ENCODE assay signal across 10 mouse cellular contexts in the genomic region with DNA sequence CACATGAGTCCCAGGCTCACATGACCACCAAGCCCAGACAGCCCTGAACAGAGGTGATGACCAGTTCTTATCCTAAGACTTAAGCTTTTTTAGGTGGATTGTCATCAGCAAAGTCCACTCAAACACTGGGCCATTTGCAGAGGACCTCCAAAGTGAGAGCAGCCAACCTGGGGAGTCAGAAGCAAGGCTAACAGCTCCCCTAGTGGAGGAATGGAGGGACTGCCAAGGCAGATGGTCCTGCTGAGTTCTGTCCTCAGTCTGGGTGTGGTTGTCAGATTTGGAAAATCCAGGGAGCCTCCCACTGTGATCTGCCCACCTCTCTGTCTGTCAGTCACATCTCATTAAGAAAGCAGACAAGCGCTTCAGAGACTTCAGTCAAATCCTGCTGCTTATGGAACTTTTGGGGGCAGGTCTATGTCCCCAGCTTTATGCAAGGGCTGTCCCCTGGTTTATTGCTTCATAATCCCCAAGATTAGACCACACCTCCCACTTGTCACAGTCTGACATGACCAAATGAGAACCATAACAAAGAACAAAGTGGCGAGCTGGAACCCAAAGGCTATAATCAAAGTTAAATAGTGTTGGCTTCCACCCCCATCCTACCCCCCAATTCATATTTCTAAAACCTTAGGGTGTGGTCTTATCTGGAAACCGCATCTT. TPM values are rescaled to one million over a fixed set of nuclear protein-coding genes. Genes with fewer than 3 reads are reported as not detected.
DNase-seq lines count a peak whose midpoint lies in the region; ATAC-seq and TF ChIP-seq lines count a peak whose summit lies in the region.
"Had no signal": no experiment of that assay in that cellular context is flagged by ENCODE, and none has a peak within 500 bp of the region (broad histone marks: within the 10 kb centered on the region; RNA-seq: fewer than 3 reads in every experiment).

No protein-coding gene starts in this region.

- no peak overlapping the region for H3K9ac ChIP-seq in liver, adult 2 months (ENCODE audit: low read depth, low read length)
- H3K9ac ChIP-seq in liver, embryonic 11.5 days (ENCODE audit: low read depth, low read length), result no peak overlapping the region
- H3K9ac ChIP-seq in stomach, embryonic 16.5 days (ENCODE audit: low read length), result no peak overlapping the region
- H3K9ac ChIP-seq: heart, embryonic 15.5 days; neural tube, embryonic 12.5 days had no signal

- H3K36me3 ChIP-seq in liver, adult 2 months (ENCODE audit: control insufficient read depth, insufficient read depth, low read length), result no peaks in the 10 kb centered on the region
- H3K36me3 ChIP-seq in liver, embryonic 11.5 days (ENCODE audit: control insufficient read depth, insufficient read depth, low read length), result no peaks in the 10 kb centered on the region
- H3K36me3 ChIP-seq in stomach, embryonic 16.5 days (ENCODE audit: control insufficient read depth, insufficient read depth, low read length), result no peaks in the 10 kb centered on the region
- H3K36me3 ChIP-seq: heart, embryonic 15.5 days had no signal

- no peak overlapping the region for H3K4me2 ChIP-seq in liver, embryonic 11.5 days
- no peak overlapping the region for H3K4me2 ChIP-seq in stomach, embryonic 16.5 days (ENCODE audit: low read depth, low read length)
- H3K4me2 ChIP-seq: heart, embryonic 15.5 days; neural tube, embryonic 12.5 days had no signal

- no peak overlapping the region for H3K4me3 ChIP-seq in liver, adult 2 months (ENCODE audit: insufficient read depth, low read depth, low read length)
- no peak overlapping the region for H3K4me3 ChIP-seq in liver, embryonic 11.5 days (ENCODE audit: low read depth, low read length)
- no peak overlapping the region for H3K4me3 ChIP-seq in lung, adult 2 months (replicated peaks; ENCODE audit: extremely low read depth, low read depth, low read length)
- H3K4me3 ChIP-seq in stomach, embryonic 16.5 days (replicated peaks; ENCODE audit: low read length), result no peak overlapping the region
- H3K4me3 ChIP-seq: heart, embryonic 15.5 days; neural tube, embryonic 12.5 days had no signal

- DNase-seq in adrenal gland, adult 2 months, result peak; percentile 57
- DNase-seq in adrenal gland, postnatal 4 days (ENCODE audit: low spot score in 2 of 2), result no peak
- peak; percentile 38 for DNase-seq in liver, adult 2 months (ENCODE audit: extremely low read depth, low read depth, low spot score)
- no peak for DNase-seq in liver, embryonic 11.5 days (ENCODE audit: low spot score)
- DNase-seq in c-Kit-positive CD71-positive TER-119-negative erythroid progenitor cells, embryonic 14.5 days (ENCODE audit: low read depth), result peak; percentile 31
- DNase-seq in gastrocnemius, postnatal 14 days, result peak; percentile 35
- peak; percentile 39 for DNase-seq in lung, adult 2 months

- H3K79me2 ChIP-seq in liver, adult 2 months (ENCODE audit: control insufficient read depth, insufficient read depth, low read length), result no peaks in the 10 kb centered on the region

- no peak for ATAC-seq in liver, embryonic 11.5 days (replicated peaks; ENCODE audit: low FRiP score)
- 0 out of 2 replicates have a peak, but pooled peaks have one; percentile 28 for ATAC-seq in stomach, embryonic 16.5 days (ENCODE audit: insufficient read depth, low FRiP score)

- no peaks in the 10 kb centered on the region for H3K9me3 ChIP-seq in liver, embryonic 11.5 days (ENCODE audit: control insufficient read depth, low read length)
- no peaks in the 10 kb centered on the region for H3K9me3 ChIP-seq in stomach, embryonic 16.5 days (replicated peaks; ENCODE audit: control insufficient read depth, low read length)
- H3K9me3 ChIP-seq: heart, embryonic 15.5 days; neural tube, embryonic 12.5 days had no signal

- H3K4me1 ChIP-seq in liver, adult 2 months (ENCODE audit: control insufficient read depth, insufficient read depth, low read length), result no peaks in the 10 kb centered on the region
- H3K4me1 ChIP-seq in liver, embryonic 11.5 days (replicated peaks; ENCODE audit: control insufficient read depth, insufficient read depth, low read length), result no peaks in the 10 kb centered on the region
- no peaks in the 10 kb centered on the region; the same call in 1 of the 2 replicates for H3K4me1 ChIP-seq in lung, adult 2 months (ENCODE audit: control insufficient read depth, insufficient read depth, low read length)
- 0 out of 2 replicates have a peak, but pooled peaks cover 5% of the 10 kb centered on the region for H3K4me1 ChIP-seq in stomach, embryonic 16.5 days (ENCODE audit: control insufficient read depth, insufficient read depth, low read length)

- H3K27ac ChIP-seq in liver, adult 2 months (replicated peaks; ENCODE audit: insufficient read depth, low read depth, low read length), result no peak overlapping the region
- no peak overlapping the region for H3K27ac ChIP-seq in liver, embryonic 11.5 days (ENCODE audit: low read depth, low read length)
- no peak overlapping the region for H3K27ac ChIP-seq in stomach, embryonic 16.5 days (ENCODE audit: low read length)
- H3K27ac ChIP-seq: heart, embryonic 15.5 days; neural tube, embryonic 12.5 days had no signal

- TF ChIP-seq CTCF in liver, adult 2 months (IDR thresholded peaks at IDR 0.05; ENCODE audit: low read depth, low read length), result peak; percentile 86
- peak; percentile 92 for TF ChIP-seq CTCF in lung, adult 2 months (IDR thresholded peaks at IDR 0.05; ENCODE audit: insufficient read depth, low read length)

- no peak for TF ChIP-seq POLR2A in liver, adult 2 months (IDR thresholded peaks at IDR 0.05; ENCODE audit: extremely low read depth, insufficient read depth, low read length)
- no peak for TF ChIP-seq POLR2A in lung, adult 2 months (IDR thresholded peaks at IDR 0.05; ENCODE audit: borderline replicate concordance, extremely low read depth, low read depth, low read length)

- WGBS in liver, adult 2 months, result 79% methylated on average over 3 of the region's 3 CpGs
- WGBS in liver, embryonic 11.5 days, result 67% methylated on average over 3 of the region's 3 CpGs
- 78% methylated on average over 3 of the region's 3 CpGs for WGBS in lung, adult 2 months
- 56% methylated on average over 3 of the region's 3 CpGs for WGBS in stomach, embryonic 16.5 days

- intact Hi-C loops in gastrocnemius, postnatal 14 days (cut with DNase I; ENCODE audit: low total_unique reads), result loop anchor here (5.0 kb wide), 1 partner anchor 119 kb away; no protein-coding TSS in a partner anchor

- H3K27me3 ChIP-seq in liver, adult 2 months (ENCODE audit: control insufficient read depth, insufficient read depth, low read length), result no peaks in the 10 kb centered on the region
- no peaks in the 10 kb centered on the region for H3K27me3 ChIP-seq in liver, embryonic 11.5 days (replicated peaks; ENCODE audit: control insufficient read depth, insufficient read depth, low read length)
- no peaks in the 10 kb centered on the region for H3K27me3 ChIP-seq in stomach, embryonic 16.5 days (ENCODE audit: control insufficient read depth, insufficient read depth, low read length)
- H3K27me3 ChIP-seq: heart, embryonic 15.5 days; neural tube, embryonic 12.5 days had no signal

RNA-seq across cellular contexts. Expression of a gene that starts 20.7 kb away (rescaled TPM):
- 10 to 100 TPM; 33.6 to 43.0 TPM for total RNA-seq in adrenal gland, adult 2 months (2021)
- polyA plus RNA-seq in adrenal gland, adult 2 months (2012; rRNA removed), result 25.7 and 29.0 TPM in 2 replicates
- total RNA-seq in adrenal gland, postnatal 4 days (2021), result 10 to 100 TPM; 36.0 to 45.0 TPM
- total RNA-seq in liver, adult 2 months (2014; rRNA removed), result 0.09 and 0.54 TPM in 2 replicates
- polyA plus RNA-seq in liver, adult 2 months (2012; rRNA removed), result 0.09 and 0.11 TPM in 2 replicates
- 2.2 TPM in 2 replicates for polyA plus RNA-seq in liver, embryonic 11.5 days (2014; fragmentation: Nextera tagmentation; extraction: Ambion mirVana)
- total RNA-seq in gastrocnemius, postnatal 14 days (2021), result 1 to 10 TPM; 1.4 to 5.7 TPM
- polyA plus RNA-seq in lung, adult 2 months (2012; rRNA removed), result 2.0 and 2.7 TPM in 2 replicates
- polyA plus RNA-seq in stomach, embryonic 16.5 days (2015; fragmentation: Nextera tagmentation; extraction: Ambion mirVana), result 10.6 and 16.5 TPM in 2 replicates

RNA-seq across cellular contexts. Expression of a gene that starts 54.0 kb away (rescaled TPM):
- total RNA-seq in adrenal gland, adult 2 months (2021), result under 1 TPM in 1 of 2 experiments, not detected in 1; 0.92 TPM
- 0.44 TPM in 1 of 2 replicates, not detected in the other for polyA plus RNA-seq in adrenal gland, adult 2 months (2012; rRNA removed)
- 10 to 100 TPM in 1 of 2 experiments, under 1 TPM in 1; 0.70 to 18.8 TPM for total RNA-seq in adrenal gland, postnatal 4 days (2021)
- 394 and 587 TPM in 2 replicates for total RNA-seq in liver, adult 2 months (2014; rRNA removed)
- 374 and 553 TPM in 2 replicates for polyA plus RNA-seq in liver, adult 2 months (2012; rRNA removed)
- polyA plus RNA-seq in liver, embryonic 11.5 days (2014; fragmentation: Nextera tagmentation; extraction: Ambion mirVana), result 1.1 and 1.6 TPM in 2 replicates
- total RNA-seq in gastrocnemius, postnatal 14 days (2021), result not detected
- polyA plus RNA-seq in lung, adult 2 months (2012; rRNA removed), result not detected in 2 replicates
- 0.47 and 0.53 TPM in 2 replicates for polyA plus RNA-seq in stomach, embryonic 16.5 days (2015; fragmentation: Nextera tagmentation; extraction: Ambion mirVana)
- polyA plus RNA-seq: heart, embryonic 15.5 days; neural tube, embryonic 12.5 days had no signal

Comparison
In these comparisons a context has a peak if more than half of its experiments do, and no peak if none do; other contexts are left out.
1. DNase-seq: peak in adrenal gland, adult 2 months (single experiment), liver, adult 2 months (single experiment), c-Kit-positive CD71-positive TER-119-negative erythroid progenitor cells, embryonic 14.5 days (single experiment), gastrocnemius, postnatal 14 days (single experiment) and lung, adult 2 months (single experiment); none in adrenal gland, postnatal 4 days (0 of 2) and liver, embryonic 11.5 days (single experiment).
2. RNA of a gene that starts 54.0 kb away (polyA plus RNA-seq): 374 to 553 TPM in liver, adult 2 months; 1.1 to 1.6 TPM in liver, embryonic 11.5 days, 0.47 to 0.53 TPM in stomach, embryonic 16.5 days, 0.44 TPM in adrenal gland, adult 2 months and not detected in lung, adult 2 months; every median in the first group is over 100 times any median in the second.